Mouse (Mus musculus): ENCODE data around the gene Zfp579.

DNA sequence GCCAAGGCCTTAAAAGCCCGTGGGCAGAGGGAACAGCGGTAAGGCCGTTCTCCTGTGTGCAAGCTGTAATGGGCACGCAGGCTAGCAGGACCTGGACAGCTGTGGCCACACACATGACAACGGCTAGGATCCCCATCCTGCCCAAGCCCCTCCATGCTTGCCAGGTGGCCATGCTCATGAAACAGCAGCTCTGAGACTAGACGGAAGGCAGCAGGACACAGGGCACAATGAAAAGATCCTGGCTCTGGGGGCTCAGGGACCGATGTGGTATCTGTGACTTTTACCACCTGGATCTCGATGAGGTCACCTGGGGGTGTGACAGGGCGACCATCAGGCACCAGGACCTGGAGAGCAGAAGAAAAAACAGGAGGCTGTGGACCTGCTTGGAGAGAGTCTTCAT, 40.2 kb upstream of the Zfp579 start:
- no peak for TF ChIP-seq GATA1 (IDR thresholded peaks at IDR 0.05; ENCODE audit: low read length)
- no peak for TF ChIP-seq TAL1 (IDR thresholded peaks at IDR 0.05; ENCODE audit: low read length)

All from erythroblast, embryonic 14.5 days (primary cell).